Mouse (Mus musculus) cerebellum, adult (tissue): ENCODE data around the gene Gtf2a2.
"Not testable (repeated sequence)": the region's sequence is repeated elsewhere in the genome, so short reads cannot be mapped to it uniquely, and the experiment has no call there.

ENCODE experiments used
- ATAC-seq: cut with Nextera tagmentation; 2 replicates; pipeline ENCODE4 v1.9.2; 2017; ENCODE audit warnings: mild to moderate bottlenecking, moderate library complexity, mixed read lengths; ENCODE audit not compliant: insufficient number of reproducible peaks, low FRiP score, low TSS enrichment

Gtf2a2 gene

DNA sequence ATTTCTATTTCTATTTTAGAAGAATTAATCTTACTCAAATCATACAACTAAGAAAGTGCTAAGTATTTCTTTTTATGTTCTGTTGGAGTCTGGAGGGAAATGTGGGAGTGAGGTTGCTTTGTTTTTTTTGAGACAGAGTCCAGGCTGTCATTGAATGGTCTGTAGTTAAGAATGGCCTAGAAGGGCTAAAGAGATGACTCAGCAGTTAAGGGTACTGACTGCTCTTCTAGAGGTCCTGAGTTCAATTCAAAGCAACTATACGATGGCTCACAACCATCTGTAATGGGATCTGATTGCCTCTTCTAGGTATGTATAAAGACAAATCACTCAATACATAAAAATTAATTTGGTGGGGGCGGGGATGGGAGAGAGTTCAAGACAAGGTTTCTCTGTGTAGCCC is 3.3 kb downstream of the Gtf2a2 start:
- no peak for ATAC-seq

DNA sequence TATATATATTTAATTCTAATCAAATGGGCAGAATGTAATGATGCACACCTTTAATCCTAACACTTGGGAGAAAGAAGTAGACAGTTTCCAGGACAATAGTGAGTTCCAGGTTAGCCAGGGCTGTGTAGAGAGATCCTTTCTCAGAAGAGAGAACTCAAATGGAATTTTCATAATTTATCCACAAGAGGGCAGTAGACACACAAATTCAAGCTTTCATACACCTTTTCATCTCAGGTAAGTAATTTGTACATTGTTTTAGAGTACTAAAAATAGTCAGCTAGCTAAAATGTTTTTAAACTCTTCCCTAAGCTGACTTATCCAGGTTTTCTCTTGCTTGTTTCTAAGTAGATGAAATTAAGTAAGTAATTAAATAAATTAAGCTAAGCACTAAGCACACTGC is 6.5 kb downstream of the Gtf2a2 start:
- no peak for ATAC-seq

DNA sequence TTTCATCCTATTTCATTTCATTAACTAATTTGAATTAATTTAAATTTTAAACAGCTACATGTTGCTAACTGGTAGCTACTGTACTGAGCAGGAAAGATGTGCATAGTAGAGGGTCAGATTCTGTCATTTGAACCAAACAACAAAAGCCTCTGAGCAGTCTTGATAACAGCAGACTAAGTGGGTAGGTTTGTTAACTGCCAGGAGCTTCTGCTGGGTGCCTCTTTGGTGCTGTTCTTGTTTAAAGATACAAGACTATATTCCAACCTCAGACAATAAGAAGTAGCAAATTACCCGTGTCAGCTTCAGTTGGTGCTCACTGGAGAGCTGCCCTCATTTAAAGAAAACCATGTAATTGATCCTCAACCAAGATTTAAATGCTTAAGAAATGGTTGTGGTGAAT is 9.3 kb downstream of the Gtf2a2 start:
- no peak for ATAC-seq

DNA sequence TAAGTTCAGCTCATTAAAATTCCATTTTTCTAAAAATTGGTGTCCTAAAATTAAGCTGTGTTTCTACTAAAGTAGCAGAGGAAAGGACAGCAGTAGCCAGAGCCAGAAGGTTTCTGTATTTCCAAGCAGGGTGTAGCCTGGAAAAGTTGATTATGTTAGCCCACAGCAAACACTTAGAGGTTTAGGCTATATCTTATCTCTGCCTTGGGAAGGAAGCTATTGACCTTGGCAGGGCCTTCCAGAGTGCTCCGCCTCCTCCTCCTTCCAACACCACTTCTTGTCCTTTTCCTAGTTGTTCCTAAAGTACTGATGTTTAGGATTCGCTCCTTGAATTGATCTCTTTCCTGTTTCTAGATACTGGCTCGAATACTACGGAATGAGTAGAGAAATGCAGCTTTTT is 9.7 kb downstream of the Gtf2a2 start:
- ATAC-seq, result no peak

DNA sequence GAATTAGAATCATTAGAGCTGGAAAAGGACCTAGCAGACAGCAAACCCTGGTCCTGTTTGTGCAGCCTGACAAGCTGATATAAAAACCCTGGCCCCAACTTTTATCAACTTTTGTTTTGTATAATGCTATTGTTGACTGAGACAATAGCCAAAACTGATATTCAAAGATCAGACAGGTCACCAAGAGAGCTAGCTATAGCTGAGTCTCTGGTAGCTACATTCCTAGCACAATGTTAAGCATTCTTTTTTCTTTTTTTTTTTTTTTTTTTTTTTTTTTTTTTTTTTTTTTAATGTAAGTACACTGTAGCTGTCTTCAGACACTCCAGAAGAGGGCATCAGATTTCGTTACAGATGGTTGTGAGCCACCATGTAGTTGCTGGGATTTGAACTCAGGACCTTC is 11.3 kb downstream of the Gtf2a2 start:
- not testable (repeated sequence) for ATAC-seq

DNA sequence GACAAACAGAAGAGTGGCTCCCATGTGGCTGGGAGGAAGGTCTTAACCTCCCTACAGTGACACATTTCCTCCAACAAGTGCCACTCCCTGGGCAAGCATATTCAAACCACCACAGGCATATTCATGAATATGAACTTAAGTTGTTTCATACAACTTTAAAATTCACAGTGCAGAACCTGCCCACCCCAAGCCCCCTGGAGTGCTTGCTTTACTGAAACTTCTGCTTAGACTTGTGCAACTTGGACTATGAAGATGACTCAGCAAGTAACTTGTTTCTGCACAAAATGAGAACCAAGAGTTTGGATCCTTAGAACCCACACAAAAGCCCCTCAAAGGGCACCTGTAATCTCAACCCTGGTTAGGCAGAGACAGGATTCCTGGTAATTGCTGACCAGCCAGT is 12.3 kb downstream of the Gtf2a2 start:
- ATAC-seq, result no peak

DNA sequence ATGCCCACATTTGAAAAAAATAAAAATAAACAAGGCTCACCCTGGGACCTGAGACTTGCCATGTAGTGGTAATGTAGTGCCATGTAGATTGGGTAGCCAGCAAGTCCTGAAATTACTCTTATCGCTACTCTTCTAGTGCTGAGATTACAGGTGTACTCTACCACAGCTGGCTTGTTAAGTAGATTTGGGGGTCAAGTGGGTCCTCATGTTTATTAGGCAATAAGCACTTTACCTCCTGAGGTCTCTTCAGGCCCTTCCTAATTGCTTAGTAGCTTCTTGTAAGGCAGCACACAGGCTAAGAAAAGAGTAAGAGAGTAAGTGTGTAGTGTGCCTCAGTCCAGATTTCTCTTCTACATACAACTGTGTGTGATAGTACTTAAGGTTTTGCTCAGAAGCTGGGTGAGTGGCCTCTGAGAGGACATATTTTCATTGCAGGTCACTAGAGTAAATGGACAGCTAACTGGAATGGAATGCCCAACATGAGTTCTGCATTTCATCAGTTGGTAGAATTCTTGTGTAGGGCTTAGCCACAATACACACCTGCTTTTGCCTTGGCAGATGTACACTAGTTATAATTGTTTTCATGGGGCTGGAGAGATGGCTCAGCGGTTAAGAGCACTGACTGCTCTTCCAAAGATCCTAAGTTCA is 13.1 kb downstream of the Gtf2a2 start:
- no peak for ATAC-seq

DNA sequence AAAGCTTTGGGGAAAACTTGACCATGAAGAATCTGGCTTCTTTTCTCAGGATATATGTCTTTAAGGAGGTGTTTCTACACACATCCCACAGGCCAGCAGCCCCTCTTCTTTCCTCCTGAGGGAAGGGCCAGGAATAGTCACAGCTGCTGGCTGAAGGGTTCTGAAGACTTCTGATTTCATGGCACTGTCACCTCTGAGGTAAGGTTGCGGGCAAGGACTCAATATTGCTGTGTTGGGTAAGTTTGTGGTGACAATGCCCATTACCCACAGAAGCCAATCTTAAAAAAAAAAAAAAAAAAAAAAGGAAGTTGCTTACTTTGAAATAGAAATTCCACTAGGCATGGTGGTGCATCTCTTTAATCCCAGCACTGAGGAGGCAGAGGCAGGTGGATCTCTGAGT is 19.8 kb downstream of the Gtf2a2 start:
- ATAC-seq, result no peak

DNA sequence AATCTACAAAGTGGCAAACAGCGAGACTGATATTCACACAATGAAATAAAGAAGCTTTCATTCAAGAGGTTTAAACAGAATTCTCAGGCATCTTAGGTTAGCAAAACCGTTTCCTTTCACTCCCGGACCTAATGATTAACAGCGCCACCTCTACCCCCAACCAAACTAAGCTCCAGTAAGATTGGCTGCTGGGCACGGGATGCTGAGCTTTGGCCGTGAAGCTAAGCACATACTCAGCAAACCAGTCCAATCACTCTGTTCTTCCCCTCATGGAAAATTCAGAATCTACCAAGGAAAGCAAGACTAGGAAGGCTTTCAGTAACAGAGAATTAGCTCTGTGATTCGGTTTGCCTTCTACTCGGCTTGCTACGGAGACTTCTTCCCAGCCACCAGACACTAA is 20.7 kb downstream of the Gtf2a2 start:
- no peak for ATAC-seq

DNA sequence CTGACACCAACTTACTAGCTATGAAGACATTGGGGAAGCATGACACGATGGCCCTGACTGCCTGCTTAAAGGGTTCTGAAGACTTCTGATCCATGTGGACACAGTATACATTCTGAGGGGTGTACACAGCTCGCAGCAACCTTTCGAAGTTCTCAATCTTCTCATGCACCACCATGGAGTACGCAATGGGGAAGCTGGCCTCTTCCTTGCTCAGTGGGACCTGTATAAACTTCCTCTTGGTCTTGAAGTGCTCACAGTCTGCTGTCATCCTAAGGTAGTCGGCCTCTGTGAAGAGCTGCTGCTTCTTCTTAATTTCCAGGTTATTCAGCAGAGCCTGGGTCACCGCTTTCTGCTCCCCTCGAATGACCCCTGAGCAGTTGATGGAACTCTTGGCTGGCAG is 22.4 kb downstream of the Gtf2a2 start:
- no peak for ATAC-seq

DNA sequence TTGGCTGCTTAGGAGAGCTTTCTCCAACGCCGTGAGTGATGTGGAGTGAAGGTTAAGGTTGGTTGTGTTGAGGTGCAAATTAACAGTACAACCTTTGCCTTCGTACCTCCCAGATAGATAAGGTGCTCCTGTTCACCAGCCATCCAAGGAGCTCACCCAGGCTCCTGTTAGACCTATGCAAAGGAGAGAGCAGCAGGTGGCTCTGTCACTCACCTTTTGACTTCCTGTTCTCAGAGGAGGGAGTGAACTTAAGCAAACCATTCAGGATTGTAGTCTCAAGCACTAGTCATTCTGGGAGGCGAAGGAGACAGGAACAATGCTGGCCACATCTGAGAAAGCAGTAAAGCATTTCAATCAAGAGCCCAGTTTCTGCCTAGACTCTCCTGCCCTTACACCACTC is 24.3 kb downstream of the Gtf2a2 start:
- ATAC-seq, result no peak

DNA sequence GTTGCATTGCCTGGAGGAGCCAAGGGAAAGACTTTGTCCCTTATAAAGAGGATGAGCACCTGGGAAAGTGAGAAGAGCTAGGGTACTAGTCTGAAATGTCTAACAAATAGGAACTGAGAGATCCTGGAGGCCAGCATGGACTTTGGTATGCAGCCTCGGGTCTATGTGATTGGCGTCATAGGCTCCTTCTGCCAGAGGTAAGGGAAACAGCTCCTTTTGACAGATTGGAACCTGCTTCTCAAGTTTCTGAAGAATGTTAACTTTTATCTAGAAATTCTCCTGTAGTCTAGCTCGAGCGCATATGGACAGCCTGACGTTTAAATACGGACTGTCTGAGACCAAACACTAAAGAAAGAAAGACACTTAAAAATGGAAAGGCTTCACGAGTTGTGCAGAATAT is 25.6 kb downstream of the Gtf2a2 start, which contains the start of gene Gcnt3:
TSS of gene Gcnt3 (minus strand) at position 101 of the 400 bp plus-strand sequence.
- no peak for ATAC-seq

DNA sequence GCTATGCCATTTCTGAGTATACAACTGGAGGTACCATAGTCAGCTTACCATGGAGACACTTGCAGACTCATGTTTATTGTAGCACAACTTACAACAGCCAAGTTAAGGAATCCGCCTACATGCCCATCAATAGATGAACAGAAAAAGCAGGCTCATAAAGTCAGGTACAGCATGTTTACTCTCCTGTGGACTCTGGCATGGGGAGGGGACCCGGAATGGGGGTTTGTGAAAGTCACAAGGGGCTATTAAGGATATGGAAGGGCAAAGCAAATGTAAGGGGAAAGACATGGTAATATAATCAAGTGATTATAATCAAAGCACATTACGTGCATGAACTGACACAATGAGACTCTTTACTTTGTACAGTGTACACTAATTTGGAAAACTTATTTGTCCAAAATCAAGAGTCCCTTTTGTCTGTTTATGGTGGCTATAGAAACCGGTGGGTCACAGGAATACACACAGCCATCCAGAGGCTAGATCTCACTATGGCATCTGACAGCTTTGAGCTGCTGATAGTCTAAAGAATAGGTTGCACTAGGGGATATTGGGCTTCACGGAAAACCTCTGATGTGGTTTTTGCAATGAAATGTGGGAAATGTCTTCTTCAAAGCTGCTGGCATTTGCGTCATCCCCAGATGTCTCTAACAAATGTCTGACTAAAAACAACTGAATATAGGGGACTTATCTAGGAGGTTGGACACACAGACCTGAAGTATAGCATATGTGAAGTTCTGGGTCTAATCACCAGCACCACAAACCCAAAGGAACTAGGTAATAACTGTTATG is 27.4 kb downstream of the Gtf2a2 start:
- no peak for ATAC-seq

DNA sequence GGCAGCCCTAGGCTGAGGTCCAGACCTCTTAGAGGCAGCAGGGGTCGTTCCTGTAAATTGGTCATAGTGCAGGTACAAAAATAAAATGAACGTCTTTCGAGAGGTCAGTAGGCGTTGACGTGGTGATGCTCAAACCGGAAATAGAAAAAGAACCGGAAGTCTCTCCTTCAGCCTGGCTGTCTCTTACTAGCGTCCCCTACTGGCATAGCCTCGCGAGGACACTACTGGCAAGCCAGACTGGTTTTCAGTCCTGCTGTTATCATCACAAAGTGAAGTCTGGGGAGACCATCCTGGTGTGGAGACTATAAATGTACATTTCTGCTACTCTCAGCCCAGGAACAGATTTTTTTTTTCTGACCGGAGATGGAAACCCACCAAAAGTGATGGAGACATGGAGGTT is 28.2 kb downstream of the Gtf2a2 start:
- ATAC-seq, result no peak

DNA sequence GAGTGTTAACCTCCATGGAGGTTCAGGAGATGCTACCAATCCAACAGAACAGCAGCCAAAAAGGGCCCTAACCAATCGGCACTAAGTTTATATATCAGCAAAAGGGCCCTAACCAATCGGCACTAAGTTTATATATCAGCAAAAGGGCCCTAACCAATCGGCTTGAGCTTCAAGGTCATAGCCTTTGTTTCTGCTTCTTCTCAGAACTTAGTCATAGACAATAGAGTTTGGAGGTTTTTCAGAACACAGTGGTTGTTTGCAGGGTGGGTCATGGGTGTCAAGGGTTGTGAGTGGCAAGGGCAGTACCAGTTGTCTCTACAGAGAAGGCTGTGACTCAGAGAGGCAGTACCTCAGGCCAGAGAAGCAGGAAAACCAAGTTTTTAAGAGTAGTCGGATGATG is 29.8 kb downstream of the Gtf2a2 start:
- no peak for ATAC-seq

DNA sequence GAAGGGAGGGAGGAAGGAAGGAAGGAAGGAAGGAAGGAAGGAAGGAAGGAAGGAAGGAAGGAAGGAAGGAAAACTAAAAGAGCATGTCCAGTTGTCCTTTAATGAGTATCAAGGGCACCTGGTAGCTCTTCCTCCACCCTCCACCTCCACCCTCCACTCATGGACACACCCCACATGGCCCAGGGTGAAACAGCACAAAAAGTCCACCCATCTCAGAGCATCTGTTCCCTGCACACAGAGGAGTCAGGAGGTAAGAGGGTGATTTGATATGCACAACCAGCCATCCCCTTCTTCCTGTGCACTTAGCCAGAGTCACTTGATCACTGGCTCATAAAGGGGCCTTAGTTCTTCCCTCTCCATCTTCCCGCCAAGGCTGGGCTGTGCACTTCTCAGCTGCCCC is 30.6 kb downstream of the Gtf2a2 start:
- no peak for ATAC-seq

DNA sequence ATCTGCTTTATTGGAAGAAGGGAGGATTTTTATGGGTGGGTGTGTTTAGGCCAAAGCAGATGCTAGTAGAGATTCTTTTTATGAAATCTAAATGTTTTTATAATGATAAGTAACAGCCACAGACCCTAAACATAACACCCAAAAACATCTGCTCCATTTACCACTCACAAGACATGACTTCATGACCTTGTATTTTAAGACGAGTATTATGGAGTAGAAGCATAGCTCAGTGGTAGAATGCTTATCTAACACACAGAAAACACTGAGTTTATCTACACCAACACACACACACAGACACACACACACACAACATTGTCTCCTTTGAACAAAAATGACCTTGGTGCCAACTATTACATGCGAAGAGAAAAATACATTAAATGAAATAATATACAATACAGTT is 32.5 kb downstream of the Gtf2a2 start:
- ATAC-seq, result no peak

DNA sequence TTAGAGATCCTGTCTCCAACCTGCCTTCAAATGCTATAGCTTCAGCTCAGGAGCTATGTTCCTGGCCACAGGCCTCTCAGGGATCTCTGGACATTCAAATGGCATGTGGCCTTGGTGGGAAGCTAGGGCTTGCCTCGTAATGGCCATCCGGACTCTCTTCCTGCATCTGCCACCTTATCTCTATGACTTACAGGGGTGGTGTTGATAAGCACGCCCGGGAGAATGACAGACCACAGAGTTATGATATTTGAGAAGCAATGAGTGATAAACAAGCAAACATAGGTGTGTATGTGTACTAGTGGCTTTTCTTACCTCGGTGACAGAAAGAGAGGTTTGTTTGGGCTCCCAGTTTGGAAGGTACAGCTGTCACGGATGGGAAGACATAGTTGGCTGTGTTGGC is 33.9 kb downstream of the Gtf2a2 start:
- ATAC-seq, result no peak

DNA sequence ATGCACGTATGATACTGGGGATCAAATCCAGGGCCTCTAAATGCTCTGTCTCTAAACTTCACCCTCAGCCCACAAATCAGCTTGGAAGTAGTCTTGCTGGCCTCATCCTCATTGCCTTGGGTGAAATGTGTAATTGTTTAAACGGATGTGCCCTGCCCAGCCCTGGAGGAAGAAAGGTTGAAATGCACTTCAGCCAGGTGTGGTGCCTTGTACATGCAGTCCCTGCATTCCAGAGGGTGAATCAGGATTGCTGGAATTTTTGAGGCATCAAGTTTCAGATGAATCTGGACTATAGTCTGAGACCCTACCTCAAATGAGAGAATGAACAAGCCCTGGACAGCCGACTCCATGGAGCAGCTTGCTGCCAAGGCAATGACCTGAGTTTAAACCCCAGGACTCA is 35.5 kb downstream of the Gtf2a2 start:
- ATAC-seq, result no peak

DNA sequence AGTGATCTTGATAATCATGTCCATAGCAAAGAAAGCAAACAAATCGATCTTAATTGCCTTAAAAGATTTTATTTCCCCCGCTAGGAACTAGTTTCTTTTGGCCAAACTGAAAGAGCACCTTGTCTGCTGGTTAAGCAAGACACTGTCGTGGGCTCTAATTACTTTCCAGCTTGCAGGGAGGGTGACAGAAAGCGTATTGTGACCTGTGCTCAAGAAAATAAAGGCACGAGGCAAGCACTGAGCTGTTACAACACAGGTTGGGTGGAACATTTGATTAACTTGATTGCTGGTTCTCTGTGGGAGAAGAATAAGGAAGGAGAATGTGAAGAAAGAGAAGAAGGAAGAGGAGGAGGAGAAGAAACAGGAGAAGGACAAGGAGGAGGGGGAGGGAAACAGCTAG is 35.9 kb downstream of the Gtf2a2 start:
- ATAC-seq, result no peak

DNA sequence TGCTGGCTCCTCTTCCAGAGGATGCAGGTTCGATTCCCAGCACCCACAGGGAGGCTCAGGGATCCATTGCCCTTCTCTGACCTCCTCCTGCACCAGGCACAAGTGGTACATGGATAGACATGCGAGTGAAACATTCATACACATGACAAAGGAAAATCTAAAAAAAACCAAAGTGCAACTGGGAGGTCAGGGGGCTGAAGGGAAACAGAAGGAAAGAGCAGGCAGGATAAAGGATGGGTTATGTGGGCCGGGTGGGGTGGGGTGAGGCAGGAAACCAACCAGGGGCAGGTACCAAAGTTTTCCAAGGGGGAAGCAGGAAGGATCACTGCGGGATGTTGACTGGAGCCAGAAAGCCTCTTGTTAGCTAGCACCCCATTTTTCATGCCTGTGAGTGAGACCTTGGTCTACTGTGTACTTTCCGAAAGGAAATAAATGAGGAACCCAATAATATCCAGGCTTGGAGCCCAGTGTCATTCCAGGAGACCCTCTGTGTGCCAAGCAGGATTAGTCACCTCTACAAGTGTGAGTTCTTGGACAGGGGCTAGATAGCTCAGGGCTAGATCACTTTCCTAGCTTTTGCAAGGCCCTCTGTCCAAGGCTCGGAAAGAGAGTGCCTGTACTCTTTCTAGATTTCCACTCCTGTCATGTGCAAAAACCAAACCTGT is 36.5 kb downstream of the Gtf2a2 start:
- no peak for ATAC-seq

DNA sequence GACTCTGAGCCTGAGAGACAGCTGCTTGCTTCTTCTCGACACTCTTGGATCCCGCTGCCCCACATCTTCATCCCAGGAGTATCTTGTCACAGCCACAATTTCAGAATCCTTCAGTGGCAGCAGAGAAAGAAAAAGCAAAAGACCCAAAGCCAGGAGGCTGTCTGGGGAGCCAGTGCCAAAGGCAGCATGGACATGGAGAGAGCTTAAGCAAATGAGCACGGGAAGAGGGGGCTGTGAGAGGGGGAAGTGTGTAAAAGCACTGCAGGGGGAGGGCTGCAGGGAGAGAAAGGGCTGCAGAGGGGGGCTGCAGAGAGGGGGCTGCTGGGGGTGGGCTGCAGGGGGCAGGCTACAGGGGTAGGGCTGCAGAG is 37.0 kb downstream of the Gtf2a2 start:
- ATAC-seq, result no peak
